Mouse (Mus musculus): Measurements from ENCODE around the gene Gm11115. TPM values are rescaled to one million over a fixed set of nuclear protein-coding genes. Genes with fewer than 3 reads are reported as not detected.

The Gm11115 gene
- not detected in 2 replicates for polyA plus RNA-seq (2015; fragmentation: Nextera tagmentation; extraction: Ambion mirVana)

- no peaks in the 10 kb centered on the region for H3K36me3 ChIP-seq (ENCODE audit: control insufficient read depth, insufficient read depth, low read length)
- no peaks in the 10 kb centered on the region for H3K9me3 ChIP-seq (ENCODE audit: control insufficient read depth, low read length)
- no peak within 1 kb of the TSS for H3K9ac ChIP-seq (ENCODE audit: low read length)
- no peak within 1 kb of the TSS for H3K4me2 ChIP-seq (ENCODE audit: low read depth, low read length)
- H3K27ac ChIP-seq (ENCODE audit: low read length): no peak within 1 kb of the TSS
- no peaks in the 10 kb centered on the region for H3K4me1 ChIP-seq (replicated peaks; ENCODE audit: control insufficient read depth, insufficient read depth, low read length)
- H3K4me3 ChIP-seq (ENCODE audit: low read length): no peak within 1 kb of the TSS
- H3K27me3 ChIP-seq (ENCODE audit: control insufficient read depth, insufficient read depth, low read depth, low read length): no peaks in the 10 kb centered on the region
- ATAC-seq (ENCODE audit: low read depth): no peak
Measured at GRCm38 (mm10) chr5:88153999-88154398, at the start of gene Gm11115. Gene Gm11115 (minus strand): TSS chr5:88154099.

- ATAC-seq (ENCODE audit: low read depth): no peak
- Histone ChIP-seq H3K9ac (ENCODE audit: low read length) (no peak within 1 kb of the TSS), H3K4me3 (ENCODE audit: low read length) (no peak within 1 kb of the TSS), H3K4me1 (replicated peaks; ENCODE audit: control insufficient read depth, insufficient read depth, low read length) (no peaks in the 10 kb centered on the region), H3K27ac (ENCODE audit: low read length) (no peak within 1 kb of the TSS), H3K36me3 (ENCODE audit: control insufficient read depth, insufficient read depth, low read length) (no peaks in the 10 kb centered on the region), H3K4me2 (ENCODE audit: low read depth, low read length) (no peak within 1 kb of the TSS), H3K9me3 (ENCODE audit: control insufficient read depth, low read length) (no peaks in the 10 kb centered on the region), H3K27me3 (ENCODE audit: control insufficient read depth, insufficient read depth, low read depth, low read length) (no peaks in the 10 kb centered on the region)
- WGBS: 77% methylated on average over 1 of the region's 1 CpGs
Measured at GRCm38 (mm10) chr5:88111430-88111829, 42.5 kb downstream of the Gm11115 start, which contains the start of gene Gm11116. Gene Gm11116 (minus strand): TSS chr5:88111530.

Other genes with a start within 250 kb of the Gm11115 start
- not detected in 2 replicates for gene Csn3, start 228.5 kb downstream of the Gm11115 start, polyA plus RNA-seq (2015; fragmentation: Nextera tagmentation; extraction: Ambion mirVana)
- not detected in 2 replicates for gene 2310003L06Rik, start 184.6 kb downstream of the Gm11115 start, polyA plus RNA-seq (2015; fragmentation: Nextera tagmentation; extraction: Ambion mirVana)
- not detected in 2 replicates for gene Gm28434, start 184.6 kb downstream of the Gm11115 start, polyA plus RNA-seq (2015; fragmentation: Nextera tagmentation; extraction: Ambion mirVana)
- gene Cabs1, start 174.7 kb downstream of the Gm11115 start, polyA plus RNA-seq (2015; fragmentation: Nextera tagmentation; extraction: Ambion mirVana): not detected in 2 replicates
- gene Smr3a, start 151.6 kb downstream of the Gm11115 start, polyA plus RNA-seq (2015; fragmentation: Nextera tagmentation; extraction: Ambion mirVana): not detected in 2 replicates
- gene Smr2, start 67.5 kb downstream of the Gm11115 start, polyA plus RNA-seq (2015; fragmentation: Nextera tagmentation; extraction: Ambion mirVana): not detected in 2 replicates
- gene Gm11116, start 42.6 kb downstream of the Gm11115 start, polyA plus RNA-seq (2015; fragmentation: Nextera tagmentation; extraction: Ambion mirVana): not detected in 2 replicates
- gene Gm7714, start 114.8 kb upstream of the Gm11115 start, polyA plus RNA-seq (2015; fragmentation: Nextera tagmentation; extraction: Ambion mirVana): not detected in 2 replicates
- gene Prol1, start 163.2 kb upstream of the Gm11115 start, polyA plus RNA-seq (2015; fragmentation: Nextera tagmentation; extraction: Ambion mirVana): not detected in 2 replicates
- not detected in 2 replicates for gene Amtn, start 222.0 kb upstream of the Gm11115 start, polyA plus RNA-seq (2015; fragmentation: Nextera tagmentation; extraction: Ambion mirVana)

All from lung, embryonic 16.5 days (tissue).